Mouse (Mus musculus): ENCODE measurements around the gene Cd34. TPM values are rescaled to one million over a fixed set of nuclear protein-coding genes. Genes with fewer than 3 reads are reported as not detected.

The Cd34 gene
- polyA plus RNA-seq, 1 experiment = 7.9 TPM

DNA sequence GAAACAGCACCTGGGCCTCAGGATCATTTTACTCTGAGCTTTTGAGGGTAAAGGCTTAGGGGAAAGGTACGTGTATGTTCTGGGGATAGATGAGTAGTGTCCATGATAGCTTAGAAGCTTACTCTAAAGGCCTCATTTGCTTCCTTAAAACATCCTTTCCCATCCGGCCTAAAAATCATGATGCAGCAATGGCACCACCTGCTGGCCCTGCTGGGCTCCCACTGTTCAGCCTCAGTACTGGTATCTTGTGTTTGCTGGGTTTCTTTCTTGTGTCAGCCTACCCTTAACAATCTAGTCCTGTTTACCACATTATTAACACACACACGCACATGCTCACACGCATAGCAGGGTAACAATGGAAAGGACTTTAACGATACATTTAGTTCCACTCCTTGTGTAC, 23.6 kb downstream of the Cd34 start:
- TF ChIP-seq POLR2A (IDR thresholded peaks at IDR 0.05; ENCODE audit: control insufficient read depth, low read depth, low read length) (no peak), CTCF (IDR thresholded peaks at IDR 0.05; ENCODE audit: control insufficient read depth, insufficient read depth, insufficient replicate concordance, low read depth, low read length) (peak; percentile 64; the same call in 1 of the 2 replicates)
- no peaks in the 10 kb centered on the region for H3K27me3 ChIP-seq (ENCODE audit: control insufficient read depth, insufficient read depth, low read length)
- H3K4me1 ChIP-seq (ENCODE audit: control insufficient read depth, insufficient read depth, low read length) = no peaks in the 10 kb centered on the region
- no peak overlapping the region for H3K4me3 ChIP-seq (ENCODE audit: control insufficient read depth, low read depth, low read length)
- H3K27ac ChIP-seq (ENCODE audit: control insufficient read depth, insufficient read depth, low read depth, low read length) = no peak overlapping the region
- no peaks in the 10 kb centered on the region for H3K36me3 ChIP-seq (ENCODE audit: control insufficient read depth, insufficient read depth, low read length)

DNA sequence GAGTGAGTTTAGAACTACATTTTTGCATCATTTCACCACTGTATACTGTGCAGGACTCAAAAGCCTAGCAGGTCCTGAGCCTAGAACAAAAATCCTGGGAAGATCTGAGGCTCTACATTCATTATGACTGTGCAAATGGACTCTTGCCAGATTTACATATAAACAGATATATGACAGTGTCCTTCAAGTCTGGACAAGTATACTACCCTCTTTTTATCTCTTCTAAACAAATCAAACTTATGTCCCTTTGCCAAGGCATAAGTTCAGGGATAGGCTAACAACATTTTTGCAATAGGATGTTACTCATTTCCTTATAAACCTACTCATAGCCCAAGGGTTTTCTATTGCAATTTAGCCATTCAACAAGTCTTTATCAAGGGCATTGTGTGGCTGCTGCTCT, 24.1 kb downstream of the Cd34 start:
- Histone ChIP-seq H3K27ac (ENCODE audit: control insufficient read depth, insufficient read depth, low read depth, low read length) (no peak overlapping the region), H3K36me3 (ENCODE audit: control insufficient read depth, insufficient read depth, low read length) (no peaks in the 10 kb centered on the region)
- TF ChIP-seq CTCF (IDR thresholded peaks at IDR 0.05; ENCODE audit: control insufficient read depth, insufficient read depth, insufficient replicate concordance, low read depth, low read length) (no peak), POLR2A (IDR thresholded peaks at IDR 0.05; ENCODE audit: control insufficient read depth, low read depth, low read length) (no peak)

DNA sequence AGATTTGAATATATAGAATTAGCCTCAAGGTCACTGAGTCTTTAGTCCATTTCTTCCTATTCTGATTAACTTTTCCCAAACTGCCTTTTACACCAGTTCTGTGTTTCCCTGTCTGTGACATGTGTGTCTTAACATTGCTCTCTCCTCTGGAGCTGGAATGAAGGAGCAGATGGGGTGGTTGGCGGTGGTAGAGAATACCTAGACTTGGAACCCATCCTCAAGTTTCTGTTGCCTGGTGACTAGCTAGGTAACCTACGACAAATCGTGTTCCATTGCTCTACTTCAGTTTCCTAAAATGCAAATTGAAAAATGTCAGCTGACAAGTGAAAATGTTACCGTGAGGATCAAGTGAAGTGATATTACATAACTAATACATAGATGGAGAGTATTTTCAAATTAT, 33.4 kb downstream of the Cd34 start:
- TF ChIP-seq CTCF (IDR thresholded peaks at IDR 0.05; ENCODE audit: control insufficient read depth, insufficient read depth, insufficient replicate concordance, low read depth, low read length) = no peak
- TF ChIP-seq POLR2A (IDR thresholded peaks at IDR 0.05; ENCODE audit: control insufficient read depth, low read depth, low read length) = no peak
- H3K27me3 ChIP-seq (ENCODE audit: control insufficient read depth, insufficient read depth, low read length) = no peaks in the 10 kb centered on the region
- no peak overlapping the region for H3K27ac ChIP-seq (ENCODE audit: control insufficient read depth, insufficient read depth, low read depth, low read length)
- H3K36me3 ChIP-seq (ENCODE audit: control insufficient read depth, insufficient read depth, low read length) = no peaks in the 10 kb centered on the region
- no peak overlapping the region for H3K4me3 ChIP-seq (ENCODE audit: control insufficient read depth, low read depth, low read length)
- peaks cover 3% of the 10 kb centered on the region for H3K4me1 ChIP-seq (ENCODE audit: control insufficient read depth, insufficient read depth, low read length)

More for the DNA sequence above, 24.1 kb downstream of the Cd34 start:
- Histone ChIP-seq H3K4me3 (ENCODE audit: control insufficient read depth, low read depth, low read length) (no peak overlapping the region), H3K27me3 (ENCODE audit: control insufficient read depth, insufficient read depth, low read length) (no peaks in the 10 kb centered on the region), H3K4me1 (ENCODE audit: control insufficient read depth, insufficient read depth, low read length) (no peaks in the 10 kb centered on the region)

DNA sequence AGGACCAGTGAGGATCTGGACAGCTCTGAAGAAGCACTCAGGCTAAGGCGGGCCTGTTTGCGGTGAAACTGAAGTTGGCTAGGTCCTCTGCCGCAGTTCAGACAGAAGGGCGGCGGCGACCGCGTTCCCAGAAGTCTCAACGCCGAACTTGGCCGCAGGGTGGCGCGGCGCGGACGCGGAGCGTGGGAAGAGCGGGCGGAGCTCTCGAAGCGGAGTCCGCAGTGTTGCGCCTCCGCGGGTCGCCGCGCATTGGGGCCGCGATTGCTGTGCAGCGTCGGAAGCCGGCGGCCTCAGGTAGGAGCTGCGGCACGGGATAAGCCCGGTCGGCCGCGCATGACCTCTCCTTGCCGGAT, 37.5 kb downstream of the Cd34 start:
- H3K4me3 ChIP-seq (ENCODE audit: control insufficient read depth, low read depth, low read length) = peak overlapping the region; percentile 89
- no peaks in the 10 kb centered on the region for H3K36me3 ChIP-seq (ENCODE audit: control insufficient read depth, insufficient read depth, low read length)
- no peaks in the 10 kb centered on the region for H3K27me3 ChIP-seq (ENCODE audit: control insufficient read depth, insufficient read depth, low read length)
- peak overlapping the region; percentile 30 for H3K27ac ChIP-seq (ENCODE audit: control insufficient read depth, insufficient read depth, low read depth, low read length)
- TF ChIP-seq CTCF (IDR thresholded peaks at IDR 0.05; ENCODE audit: control insufficient read depth, insufficient read depth, insufficient replicate concordance, low read depth, low read length) = peak; percentile 67
- TF ChIP-seq POLR2A (IDR thresholded peaks at IDR 0.05; ENCODE audit: control insufficient read depth, low read depth, low read length) = peak; percentile 64; the same call in 1 of the 2 replicates
- peaks cover 9% of the 10 kb centered on the region for H3K4me1 ChIP-seq (ENCODE audit: control insufficient read depth, insufficient read depth, low read length)

DNA sequence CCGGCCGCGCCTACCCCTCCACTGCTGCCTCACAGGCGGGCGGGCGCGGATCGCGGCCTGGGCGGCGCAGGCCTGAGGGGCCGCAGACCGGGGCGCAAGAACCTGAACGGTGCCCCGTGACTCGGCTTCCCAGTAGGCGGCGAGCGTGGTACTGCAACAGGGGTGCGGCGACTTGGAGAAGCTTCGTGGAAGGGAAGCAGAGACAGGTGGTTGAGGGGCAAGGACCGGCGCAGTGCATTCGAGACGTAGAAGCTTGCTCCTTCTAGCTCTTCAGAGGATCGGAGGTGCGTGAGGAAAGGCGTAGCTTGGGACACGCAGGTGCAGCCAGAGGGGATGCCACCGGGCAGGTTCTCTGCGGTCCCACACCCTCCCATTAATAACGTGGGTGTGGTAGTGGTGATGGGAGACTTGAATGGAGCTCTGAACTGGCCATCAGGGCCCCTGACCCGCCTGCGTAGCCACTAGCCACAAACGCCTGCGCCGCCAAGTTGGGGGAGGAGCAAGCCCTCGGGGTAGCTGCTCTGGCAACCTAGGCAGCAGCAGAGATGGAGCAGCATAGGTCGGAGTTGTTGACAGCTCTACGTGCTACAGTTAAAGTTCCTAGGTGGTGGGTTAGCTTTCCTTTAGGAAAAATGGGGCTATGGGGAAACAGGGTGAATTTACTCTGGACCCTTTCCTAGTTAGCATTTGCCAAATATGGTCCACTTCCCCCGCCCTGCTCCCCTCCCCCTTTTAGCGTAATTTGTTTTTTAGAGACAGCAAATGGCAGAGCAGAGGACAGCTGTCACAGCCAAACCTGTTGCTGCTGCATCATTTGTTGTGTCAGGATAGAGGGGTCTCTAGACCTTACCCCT, 38.1 kb downstream of the Cd34 start:
- TF ChIP-seq CTCF (IDR thresholded peaks at IDR 0.05; ENCODE audit: control insufficient read depth, insufficient read depth, insufficient replicate concordance, low read depth, low read length) (no peak), POLR2A (IDR thresholded peaks at IDR 0.05; ENCODE audit: control insufficient read depth, low read depth, low read length) (no peak)
- Histone ChIP-seq H3K4me1 (ENCODE audit: control insufficient read depth, insufficient read depth, low read length) (peaks cover 9% of the 10 kb centered on the region), H3K4me3 (ENCODE audit: control insufficient read depth, low read depth, low read length) (peak overlapping the region; percentile 89), H3K27ac (ENCODE audit: control insufficient read depth, insufficient read depth, low read depth, low read length) (peak overlapping the region; percentile 58), H3K36me3 (ENCODE audit: control insufficient read depth, insufficient read depth, low read length) (no peaks in the 10 kb centered on the region), H3K27me3 (ENCODE audit: control insufficient read depth, insufficient read depth, low read length) (no peaks in the 10 kb centered on the region)

DNA sequence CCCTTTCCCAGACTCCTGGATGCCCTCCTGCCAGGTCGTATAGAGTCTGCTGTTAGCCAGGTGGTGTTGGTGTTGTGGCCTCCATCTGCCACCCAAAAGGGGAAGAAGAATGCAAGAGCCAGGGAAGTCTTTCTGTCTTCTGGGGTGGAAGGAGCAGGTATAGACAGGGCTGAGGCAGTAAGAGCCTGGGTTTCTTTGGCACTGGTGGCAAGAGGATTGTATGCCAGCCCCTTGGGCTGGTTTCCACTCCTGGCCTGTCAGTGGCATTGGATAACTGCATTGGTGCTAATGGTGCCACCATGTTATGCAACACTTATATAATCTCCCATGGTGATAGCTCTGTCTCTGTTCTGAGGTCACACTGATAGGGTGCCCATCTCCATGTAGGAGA, 38.7 kb downstream of the Cd34 start:
- Histone ChIP-seq H3K4me1 (ENCODE audit: control insufficient read depth, insufficient read depth, low read length) (peaks cover 9% of the 10 kb centered on the region), H3K36me3 (ENCODE audit: control insufficient read depth, insufficient read depth, low read length) (no peaks in the 10 kb centered on the region), H3K4me3 (ENCODE audit: control insufficient read depth, low read depth, low read length) (peak overlapping the region; percentile 89), H3K27me3 (ENCODE audit: control insufficient read depth, insufficient read depth, low read length) (no peaks in the 10 kb centered on the region), H3K27ac (ENCODE audit: control insufficient read depth, insufficient read depth, low read depth, low read length) (peak overlapping the region; percentile 58; the same call in 1 of the 2 replicates)
- no peak for TF ChIP-seq CTCF (IDR thresholded peaks at IDR 0.05; ENCODE audit: control insufficient read depth, insufficient read depth, insufficient replicate concordance, low read depth, low read length)
- no peak for TF ChIP-seq POLR2A (IDR thresholded peaks at IDR 0.05; ENCODE audit: control insufficient read depth, low read depth, low read length)

DNA sequence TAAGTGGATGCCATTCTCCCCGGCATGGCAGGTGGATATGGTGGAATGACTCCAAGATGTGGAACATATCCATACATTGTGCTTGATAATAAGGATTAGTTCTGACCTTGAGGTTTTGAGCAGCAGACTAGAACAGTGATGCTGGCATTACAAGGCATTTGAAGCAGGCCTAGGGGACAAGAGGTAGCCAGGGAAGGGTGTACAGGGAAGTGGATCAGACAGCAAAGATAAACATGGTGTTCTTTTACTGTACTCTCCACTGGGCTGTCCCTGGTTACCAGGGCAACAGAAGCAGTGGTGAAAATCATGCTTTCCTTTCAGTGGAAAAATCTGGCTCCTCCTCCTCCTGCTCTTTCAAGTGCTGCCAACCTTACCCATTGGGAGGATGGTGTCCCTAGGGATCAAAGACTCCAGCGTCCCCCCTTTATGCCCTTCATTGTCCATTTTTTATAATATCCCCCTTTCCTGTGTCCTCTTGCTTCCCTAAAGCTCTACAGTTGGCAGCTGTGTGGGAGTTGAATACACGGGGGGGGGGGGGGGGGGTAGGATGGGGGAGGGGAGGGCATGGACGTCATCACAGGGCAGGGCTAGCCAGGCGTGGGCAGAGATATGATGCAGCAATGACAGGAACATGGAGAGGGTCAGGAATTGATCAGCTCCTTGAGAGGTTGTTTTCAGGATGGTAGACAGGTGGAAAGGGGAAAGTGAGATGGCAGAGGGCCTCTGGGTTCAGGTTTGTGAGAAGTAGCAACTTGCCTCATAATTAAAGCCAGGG, 39.5 kb downstream of the Cd34 start:
- TF ChIP-seq POLR2A (IDR thresholded peaks at IDR 0.05; ENCODE audit: control insufficient read depth, low read depth, low read length) (no peak), CTCF (IDR thresholded peaks at IDR 0.05; ENCODE audit: control insufficient read depth, insufficient read depth, insufficient replicate concordance, low read depth, low read length) (no peak)
- H3K27me3 ChIP-seq (ENCODE audit: control insufficient read depth, insufficient read depth, low read length) = no peaks in the 10 kb centered on the region
- no peaks in the 10 kb centered on the region for H3K36me3 ChIP-seq (ENCODE audit: control insufficient read depth, insufficient read depth, low read length)
- no peak overlapping the region for H3K4me3 ChIP-seq (ENCODE audit: control insufficient read depth, low read depth, low read length)
- H3K4me1 ChIP-seq (ENCODE audit: control insufficient read depth, insufficient read depth, low read length) = peaks cover 9% of the 10 kb centered on the region
- H3K27ac ChIP-seq (ENCODE audit: control insufficient read depth, insufficient read depth, low read depth, low read length) = peak overlapping the region; percentile 10; the same call in 1 of the 2 replicates

All from testis, adult 2 months (tissue).